Mouse (Mus musculus) heart, postnatal 0 days (tissue): ENCODE results near the gene Sez6.

Experiments
- CTCF ChIP-seq: IDR thresholded peaks from 2 replicates; pipeline ENCODE4 v1.5.1; 2016; ENCODE audit warnings: antibody characterized with exemption, control low read depth, low read depth
- EP300 ChIP-seq: IDR thresholded peaks from 2 replicates; pipeline ENCODE4 v1.6.1; 2016; ENCODE audit warnings: antibody characterized with exemption, low read depth

GRCm38 (mm10) chr11:77982441-77982905, 51.9 kb downstream of the Sez6 start, which contains the start of gene Phf12:
- TF ChIP-seq CTCF (no peak), EP300 (no peak)
